Mouse (Mus musculus) olfactory bulb, adult 2 months (tissue): ENCODE data around the gene Mical3.

Source experiments
- CTCF ChIP-seq: fragments of 200-500 bp; IDR thresholded peaks from 2 replicates; pipeline ENCODE4 v1.5.1; 2012; ENCODE audit warnings: low read depth, mild to moderate bottlenecking, low read length, moderate library complexity; ENCODE audit not compliant: insufficient read depth
- POLR2A ChIP-seq: fragments of 200-500 bp; IDR thresholded peaks from 2 replicates; pipeline ENCODE4 v1.6.1; 2012; ENCODE audit warnings: mild to moderate bottlenecking, low read depth, low read length, moderate library complexity; ENCODE audit not compliant: insufficient read depth

- TF ChIP-seq CTCF, result no peak
- TF ChIP-seq POLR2A, result no peak
Measured at GRCm38 (mm10) chr6:121009651-121010050, 121.1 kb downstream of the Mical3 start.
